Mouse (Mus musculus): ENCODE measurements around the gene Ripply1.
"Not testable (repeated sequence)": the region's sequence is repeated elsewhere in the genome, so short reads cannot be mapped to it uniquely, and the experiment has no call there.

Ripply1 gene

DNA sequence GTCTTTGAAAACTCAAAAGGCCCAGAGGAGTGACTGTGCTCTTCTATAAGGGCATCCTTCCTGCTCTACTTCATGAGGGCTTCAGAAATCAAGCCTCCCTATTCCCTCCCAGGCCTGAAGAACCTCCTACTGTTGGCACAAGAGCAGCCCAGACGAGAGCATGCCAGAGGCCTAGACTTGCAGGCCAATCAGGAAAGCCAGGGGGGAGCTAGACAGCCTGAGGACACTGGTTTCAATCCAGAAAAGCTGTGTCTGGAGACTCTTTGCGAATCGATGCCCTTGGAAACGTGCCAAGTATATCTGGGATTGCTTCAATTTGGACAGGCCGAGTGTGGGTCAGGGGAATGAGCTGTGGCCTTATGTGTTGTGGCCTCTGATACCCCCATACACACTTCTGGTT, 2.8 kb downstream of the Ripply1 start:
- peak; percentile 36 to 43 for DNase-seq

DNA sequence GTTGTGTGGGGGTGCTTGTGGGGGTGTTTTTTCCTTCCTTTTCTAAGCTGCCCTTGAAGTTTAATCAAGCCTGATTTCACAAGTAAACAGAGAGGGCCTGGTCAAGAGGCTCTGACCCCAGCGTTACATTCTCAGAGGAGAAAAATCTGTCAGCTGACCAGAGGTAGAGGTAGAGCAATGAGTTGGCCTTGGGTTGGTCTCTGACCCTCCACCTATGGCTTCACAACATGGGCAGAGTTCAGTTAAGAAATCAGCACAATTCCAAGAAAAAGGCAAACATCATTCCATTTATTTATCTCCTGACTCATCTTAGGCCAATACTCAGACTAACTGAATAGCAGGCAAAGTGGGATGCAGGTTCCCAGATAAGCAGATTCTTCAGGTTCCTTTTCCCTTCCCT, 3.3 kb downstream of the Ripply1 start:
- no peak for DNase-seq

- DNase-seq, result no peak
Observed at GRCm38 (mm10) chrX:139777357-139777756, 4.8 kb downstream of the Ripply1 start.

DNA sequence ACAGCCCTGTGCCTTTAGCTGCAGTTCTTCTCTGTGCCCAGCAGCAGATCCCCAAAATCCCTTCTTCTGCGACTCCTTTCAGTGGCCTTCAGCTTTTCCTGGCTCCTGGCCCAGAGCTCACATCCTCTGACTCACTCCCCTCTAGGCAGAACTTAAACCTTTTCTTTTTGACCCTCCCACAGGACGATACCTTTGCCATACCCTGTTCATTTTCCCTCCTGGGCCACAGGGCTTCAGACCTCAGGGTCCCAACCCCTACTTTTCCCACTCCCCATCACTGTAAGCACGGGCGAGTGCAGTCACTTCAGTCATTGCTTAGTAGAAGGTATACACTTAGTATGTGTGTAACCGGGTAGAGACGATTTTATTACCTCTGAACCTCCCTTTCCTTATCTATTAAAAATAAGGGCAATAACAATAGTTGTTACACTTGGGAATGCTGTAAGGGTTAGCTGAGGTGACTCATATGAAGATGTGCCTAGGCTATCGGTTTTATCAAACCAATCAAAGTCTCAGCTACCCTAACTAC, 7.0 kb downstream of the Ripply1 start:
- peak in 1 of 2 experiments; percentile 14 for DNase-seq

DNA sequence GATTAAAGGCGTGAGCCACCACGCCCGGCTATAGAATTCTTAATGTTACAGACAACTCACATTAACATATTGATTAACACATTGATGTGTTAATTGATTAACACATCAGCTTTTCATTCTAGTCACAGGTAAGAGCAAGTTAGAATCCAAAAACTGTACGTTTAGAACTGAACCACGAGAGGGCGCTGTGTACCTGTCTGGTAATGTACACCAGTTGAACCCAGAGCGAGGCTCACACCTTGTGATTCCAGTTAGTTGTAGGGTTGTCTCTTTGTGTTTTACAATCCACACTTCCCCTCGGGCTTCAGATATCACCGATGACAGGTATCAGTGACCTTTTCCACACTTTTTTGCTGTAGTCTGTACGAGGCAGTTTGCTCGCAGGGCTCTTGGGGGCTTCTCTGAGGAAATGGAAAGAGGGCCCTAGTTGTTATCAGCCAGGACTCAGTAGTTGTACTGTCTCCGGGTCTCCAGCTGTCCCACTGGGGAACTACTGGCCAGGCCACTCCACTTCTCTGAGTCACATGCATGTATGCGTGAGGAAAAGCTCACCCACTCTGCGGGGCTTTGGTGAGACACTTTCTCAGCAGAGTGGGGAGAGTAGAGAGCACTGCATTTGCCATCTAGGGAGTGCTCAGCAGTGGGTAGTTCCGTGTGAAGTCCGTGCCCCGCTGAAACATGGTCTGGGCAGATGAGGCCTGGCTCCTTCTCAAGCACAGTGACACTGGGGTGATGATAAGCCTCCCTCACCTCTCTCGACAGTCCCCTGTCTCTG, 7.7 kb downstream of the Ripply1 start:
- DNase-seq, result peak; percentile 68 to 79

DNA sequence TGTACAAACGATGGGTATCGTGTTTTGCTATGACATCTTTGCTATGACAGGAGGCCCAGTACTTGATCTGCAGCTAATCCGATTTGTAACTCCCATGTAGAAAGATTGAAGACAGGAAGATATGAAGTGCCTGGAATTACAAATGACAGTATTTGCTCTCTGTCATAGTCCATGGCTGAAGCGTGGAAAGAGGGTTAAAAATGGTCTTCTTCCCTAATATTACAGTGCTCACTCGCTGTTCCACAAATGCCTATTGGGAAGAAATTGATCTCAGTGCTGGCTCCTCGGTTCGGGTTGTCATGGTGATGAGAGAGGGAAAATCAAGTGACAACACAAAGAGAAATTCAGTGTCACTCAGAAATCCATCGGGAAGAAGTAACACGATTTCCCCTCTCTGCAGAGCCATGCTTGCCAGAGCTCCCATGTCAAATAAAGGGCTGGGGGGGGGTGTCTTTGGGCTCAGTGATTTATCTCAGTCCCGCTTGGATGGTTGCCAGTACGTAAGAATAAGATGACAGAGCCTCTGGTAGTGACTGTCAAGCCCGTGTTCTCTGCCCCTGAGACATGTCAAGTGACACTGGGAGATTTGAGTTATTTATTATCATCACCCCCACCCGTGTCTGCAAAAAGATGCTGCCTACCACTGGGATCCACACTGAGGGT, 12.0 kb downstream of the Ripply1 start:
- no peak for DNase-seq

DNA sequence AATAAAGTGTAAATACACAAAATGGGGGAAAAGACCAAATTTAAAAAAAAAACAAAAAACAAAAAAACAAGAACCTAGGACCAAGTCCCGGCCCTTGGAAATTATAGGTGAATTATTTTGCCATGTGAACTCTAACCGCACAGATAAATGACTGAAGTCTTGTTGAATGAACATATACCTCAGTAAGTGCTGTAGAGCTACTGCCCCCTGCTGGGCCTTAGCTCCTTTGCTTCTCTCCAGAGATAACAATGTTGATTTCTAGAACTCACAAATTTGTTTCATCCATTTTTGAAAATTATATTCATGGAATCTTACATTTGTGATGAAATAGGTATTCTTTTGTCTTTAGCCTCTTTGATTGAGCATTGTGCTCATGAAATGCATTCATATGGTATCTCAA, 19.6 kb downstream of the Ripply1 start:
- peak; percentile 13 to 33 for DNase-seq

DNA sequence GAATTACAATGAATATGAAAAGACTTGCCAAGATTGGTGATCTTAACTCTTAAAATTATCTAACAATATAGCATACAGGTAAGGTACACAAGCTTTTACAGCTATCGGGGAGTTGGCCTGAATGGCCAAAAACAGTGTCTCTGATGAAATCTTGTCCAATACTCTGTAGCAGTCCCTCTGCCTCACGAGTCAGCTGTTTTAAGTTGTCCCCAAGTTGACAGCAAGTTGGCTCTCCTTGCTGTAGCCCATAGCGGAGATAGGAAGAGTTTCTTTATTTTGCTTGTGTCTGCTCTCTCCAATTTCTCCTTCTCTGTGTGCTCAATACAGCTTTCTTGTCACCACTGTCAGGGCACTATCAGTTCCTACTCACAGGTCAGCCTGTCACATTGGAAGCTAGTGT, 23.5 kb downstream of the Ripply1 start:
- not testable (repeated sequence) for DNase-seq

- peak; percentile 71 to 86 for DNase-seq
Observed at GRCm38 (mm10) chrX:139751855-139752254, 30.3 kb downstream of the Ripply1 start.

DNA sequence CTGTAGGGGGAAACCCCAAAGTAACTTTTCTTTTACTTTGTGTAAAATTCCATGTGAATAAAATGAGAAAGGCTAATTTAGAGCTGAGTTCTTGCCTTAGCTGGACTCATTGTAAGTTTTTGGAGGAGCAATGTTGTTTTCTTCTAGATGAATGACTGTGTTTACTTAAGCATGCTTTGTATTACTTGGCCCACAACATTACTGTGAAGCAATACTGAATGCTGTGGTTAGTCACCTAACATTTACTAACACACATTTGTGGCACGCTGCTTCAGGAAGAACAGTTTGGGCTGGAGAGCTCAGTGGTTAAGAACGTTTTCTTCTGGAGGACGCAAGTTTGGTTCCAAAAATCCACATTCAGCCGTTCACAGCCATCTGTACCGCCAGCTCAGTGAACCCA, 45.1 kb downstream of the Ripply1 start:
- DNase-seq, result no peak

GRCm38 (mm10) chrX:139730541-139730940, 51.6 kb downstream of the Ripply1 start:
- no peak for DNase-seq

Measured in cerebellum, postnatal 14 days (tissue).